Mouse (Mus musculus) neutrophil, adult 83 days (primary cell): ENCODE results near the gene Itga9. TPM values are rescaled to one million over a fixed set of nuclear protein-coding genes. Genes with fewer than 3 reads are reported as not detected.

Experiments
- total RNA-seq, 2 experiments: library from RNA; stranded (reverse); gene quantifications; one replicate each; pipeline ENCODE4 v1.2.4; 2023

Itga9 gene
- under 1 TPM; 0.15 to 0.20 TPM for total RNA-seq

DNA sequence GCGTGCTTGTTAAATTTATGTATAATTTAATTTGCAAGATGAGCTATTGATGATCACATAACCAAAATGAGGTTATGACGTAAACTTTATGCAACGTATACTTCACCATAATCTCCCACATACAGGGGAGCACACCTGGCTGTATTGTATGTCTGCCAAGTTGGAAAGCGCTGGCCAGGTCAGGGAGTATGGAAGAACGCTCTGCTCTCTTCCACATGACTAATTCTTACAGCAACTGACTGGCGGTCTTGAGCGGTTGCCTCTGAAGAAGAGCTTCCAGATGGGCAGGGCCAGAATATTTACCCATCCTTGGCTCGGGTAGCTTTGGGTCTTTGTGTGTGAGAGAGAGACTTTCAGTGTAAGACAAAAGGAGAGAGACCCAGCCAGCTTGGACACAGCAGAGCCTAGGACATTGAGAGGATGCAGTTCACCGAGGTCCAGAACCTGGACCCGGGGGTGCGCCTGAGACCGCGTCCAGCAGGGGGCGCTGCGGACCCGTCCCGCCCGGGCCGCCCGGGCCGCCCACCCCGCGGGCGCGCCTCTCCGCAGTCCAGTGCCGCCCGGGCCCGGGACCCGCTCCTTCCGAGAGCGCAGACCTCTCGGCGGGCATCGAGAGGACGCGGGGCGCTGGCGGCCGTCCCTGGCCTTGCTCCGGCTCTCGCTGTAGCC is at the start of gene Itga9:
TSS of gene Itga9 (plus strand) at position 543 of the 669 bp plus-strand sequence.

DNA sequence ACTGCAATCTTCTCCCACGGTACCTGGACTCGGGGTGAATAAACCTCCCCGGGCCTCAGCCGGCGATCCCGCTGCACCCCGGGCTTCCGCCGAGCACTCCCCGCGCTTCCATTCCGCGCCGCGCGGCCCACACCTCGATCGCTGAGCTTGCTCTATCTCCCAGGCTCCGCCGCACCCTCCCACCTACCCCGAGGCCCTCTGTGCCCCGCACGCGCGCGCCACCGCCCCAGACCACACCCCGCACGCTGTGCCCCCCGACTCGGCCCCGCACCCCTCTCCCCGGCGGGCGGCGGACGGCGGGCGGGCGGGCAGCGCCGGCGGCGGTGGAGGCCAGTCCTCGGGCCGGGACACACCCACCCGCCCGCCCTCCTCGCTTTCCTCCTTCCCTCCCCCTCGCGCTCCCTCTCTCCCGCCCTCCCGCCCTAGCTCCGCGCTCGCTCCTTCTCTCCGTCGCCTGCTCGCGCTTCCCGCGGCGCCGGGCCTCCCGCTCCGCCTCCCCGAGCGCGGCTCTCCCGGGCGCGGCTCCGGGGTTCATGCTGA is 319.7 kb downstream of the Itga9 start, which contains the start of gene Ctdspl:
TSS of gene Ctdspl (plus strand) at position 343 of the 540 bp plus-strand sequence.

Other genes with a start within 250 kb of the Itga9 start
- gene Eomes, start 128.5 kb upstream of the Itga9 start, total RNA-seq, result under 1 TPM in 1 of 2 experiments, not detected in 1; 0.15 TPM
- gene Golga4, start 100.4 kb upstream of the Itga9 start, total RNA-seq, result 10 to 100 TPM; 41.5 to 44.9 TPM